Mouse (Mus musculus) megakaryocyte, embryonic 14.5 days (primary cell): Measurements from ENCODE around the gene Cherp. TPM values are rescaled to one million over a fixed set of nuclear protein-coding genes. Genes with fewer than 3 reads are reported as not detected.

Experiments used
- H3K27me3 ChIP-seq: replicated peaks from 2 replicates; pipeline ENCODE3; 2012; ENCODE audit warnings: inconsistent platforms
- H3K36me3 ChIP-seq: replicated peaks from 2 replicates; pipeline ENCODE3; 2012; ENCODE audit warnings: low read length, inconsistent platforms, mixed read lengths
- H3K4me1 ChIP-seq: 2 replicates; pipeline ENCODE4 v1.6.1; 2012; ENCODE audit warnings: inconsistent platforms
- H3K4me3 ChIP-seq: replicated peaks from 2 replicates; pipeline ENCODE3; 2012; ENCODE audit warnings: moderate library complexity, mild to moderate bottlenecking, inconsistent platforms
- H3K9me3 ChIP-seq: 2 replicates; pipeline ENCODE4 v1.6.1; 2012; ENCODE audit warnings: inconsistent platforms
- FLI1 ChIP-seq: IDR thresholded peaks from 2 replicates; pipeline ENCODE4 v1.6.1; 2012; ENCODE audit warnings: low read length, inconsistent platforms, mixed read lengths
- GATA1 ChIP-seq: IDR thresholded peaks from 3 replicates; pipeline ENCODE4 v1.6.1; 2012; ENCODE audit warnings: mixed read lengths, low read length, inconsistent platforms, borderline replicate concordance
- polyA plus RNA-seq: library from polyadenylated mRNA; stranded (reverse); fragments of >175 nt; gene quantifications from 2 replicates; pipeline ENCODE4 v1.2.3, GENCODE M21; 2012; ENCODE audit warnings: low replicate concordance; ENCODE audit not compliant: insufficient read depth

Gene Cherp
- 85.3 and 112 TPM in 2 replicates for polyA plus RNA-seq

DNA sequence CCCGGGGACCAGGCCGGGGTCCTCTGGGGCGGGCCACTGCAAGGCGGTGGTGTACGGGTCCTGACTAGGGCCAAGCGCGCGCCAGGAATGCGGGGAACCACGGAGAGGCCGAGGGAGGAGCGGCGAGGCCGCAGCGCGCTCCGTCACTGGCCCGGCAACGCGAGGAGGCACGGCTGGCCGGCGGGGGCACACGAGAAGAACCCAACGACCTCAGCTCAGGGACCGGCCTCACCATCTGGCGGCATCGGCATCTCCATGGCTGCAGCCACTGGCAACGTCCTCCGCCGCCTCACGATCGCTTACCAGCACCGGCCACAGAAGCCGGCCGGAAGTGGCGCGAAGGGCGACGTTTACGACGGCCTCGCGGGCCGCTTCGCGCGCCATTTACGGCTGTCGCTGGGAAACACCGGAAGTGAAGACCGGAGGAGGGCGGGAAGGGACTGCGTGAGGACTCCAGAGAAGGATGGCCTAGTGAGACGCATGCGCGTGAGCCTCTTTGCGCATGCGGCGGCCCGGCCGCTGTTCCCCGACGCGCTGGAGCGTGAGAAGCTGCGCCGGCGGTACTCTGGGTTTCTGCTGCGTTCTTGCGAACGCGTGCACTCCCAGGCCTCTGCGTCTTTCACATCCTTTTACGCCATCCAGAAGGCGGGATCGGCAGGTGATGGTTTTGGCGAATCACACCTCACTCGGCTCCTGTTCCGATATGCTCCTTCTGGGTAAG, at the start of gene Cherp:
Cherp (minus strand) TSS at position 401 of the 721 bp plus-strand sequence.
- H3K4me3 ChIP-seq, result peak within 1 kb of the TSS; percentile 99
- H3K9me3 ChIP-seq, result no peaks in the 10 kb centered on the region
- H3K27me3 ChIP-seq, result no peaks in the 10 kb centered on the region
- peaks cover 57% of the 10 kb centered on the region for H3K4me1 ChIP-seq
- H3K36me3 ChIP-seq, result peaks cover 55% of the 10 kb centered on the region
- TF ChIP-seq FLI1 (peak; percentile 100), GATA1 (no peak)

DNA sequence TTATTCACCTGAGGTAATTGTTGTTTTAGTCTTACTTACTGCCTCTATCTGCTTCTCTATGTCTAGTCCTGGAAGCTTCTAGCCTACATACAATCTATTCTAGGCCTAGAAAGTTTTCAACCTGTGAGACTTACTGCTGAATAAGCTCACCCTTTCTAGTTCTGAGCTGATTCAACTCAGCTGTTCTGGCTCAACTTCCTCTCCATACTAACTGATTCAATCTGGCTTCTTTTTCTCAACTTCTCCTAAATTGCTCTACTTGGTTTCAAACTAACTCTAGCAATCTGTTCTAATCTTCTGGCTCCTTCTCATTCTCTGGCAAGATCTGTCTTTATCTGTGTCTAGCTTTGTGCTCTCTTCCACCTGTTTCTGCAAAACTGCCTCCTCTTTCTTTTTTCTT, 46.9 kb upstream of the Cherp start:
- Histone ChIP-seq H3K4me3 (no peak overlapping the region), H3K4me1 (peaks cover 61% of the 10 kb centered on the region), H3K27me3 (no peaks in the 10 kb centered on the region), H3K36me3 (peaks cover 41% of the 10 kb centered on the region), H3K9me3 (0 out of 2 replicates have a peak, but pooled peaks cover 4% of the 10 kb centered on the region)
- TF ChIP-seq FLI1 (no peak), GATA1 (no peak)

- H3K27me3 ChIP-seq, result no peaks in the 10 kb centered on the region
- TF ChIP-seq GATA1 (no peak), FLI1 (no peak)
- H3K9me3 ChIP-seq, result no peaks in the 10 kb centered on the region
- peaks cover 86% of the 10 kb centered on the region for H3K4me1 ChIP-seq
- peaks cover 44% of the 10 kb centered on the region for H3K36me3 ChIP-seq
- H3K4me3 ChIP-seq, result no peak overlapping the region
Measured at GRCm38 (mm10) chr8:72517421-72517988, 42.5 kb upstream of the Cherp start.

DNA sequence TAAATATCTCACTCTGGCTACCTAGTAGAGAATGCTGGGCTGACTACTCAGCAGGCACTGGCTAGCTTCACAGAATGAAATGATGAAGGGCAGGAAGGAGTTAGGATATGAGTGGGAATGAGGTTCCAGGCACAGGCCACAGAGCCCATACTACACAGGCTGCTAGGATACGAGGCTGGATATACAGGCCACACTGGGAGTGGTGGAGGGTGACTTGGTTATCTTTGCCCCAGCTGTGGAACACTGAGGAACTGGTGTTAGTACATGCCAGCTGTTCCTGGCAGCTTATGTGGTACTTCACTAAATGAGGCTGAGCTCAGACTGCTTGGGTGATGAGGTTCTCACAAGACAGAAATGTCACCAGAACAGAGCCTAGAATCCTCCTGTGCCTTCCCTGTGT, 38.1 kb upstream of the Cherp start:
- H3K4me3 ChIP-seq, result peak overlapping the region; percentile 47
- no peaks in the 10 kb centered on the region for H3K9me3 ChIP-seq
- H3K4me1 ChIP-seq, result peaks cover 84% of the 10 kb centered on the region
- no peaks in the 10 kb centered on the region for H3K27me3 ChIP-seq
- peaks cover 49% of the 10 kb centered on the region for H3K36me3 ChIP-seq
- TF ChIP-seq FLI1 (no peak), GATA1 (no peak)

DNA sequence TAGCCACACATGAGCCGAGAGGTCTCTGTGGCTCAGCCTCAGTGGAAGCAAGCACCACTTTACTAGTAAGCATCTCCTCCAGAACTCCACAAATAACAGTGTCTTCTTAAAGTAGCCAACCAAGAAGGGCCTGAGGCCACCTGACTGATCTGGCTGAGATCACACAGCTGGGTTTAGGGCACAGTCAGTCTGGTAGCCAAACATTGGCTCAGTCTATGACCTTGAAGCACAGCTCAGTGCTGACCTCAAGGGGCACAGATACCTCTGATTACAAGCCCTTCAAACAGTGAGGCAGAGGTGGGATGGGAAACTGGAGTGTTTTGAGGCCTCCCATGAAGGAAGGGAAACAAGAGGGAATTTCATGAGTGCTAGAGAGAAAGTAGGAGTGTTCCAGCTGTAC, 37.6 kb upstream of the Cherp start:
- peaks cover 49% of the 10 kb centered on the region for H3K36me3 ChIP-seq
- no peak overlapping the region for H3K4me3 ChIP-seq
- no peak for TF ChIP-seq GATA1
- TF ChIP-seq FLI1, result no peak
- H3K4me1 ChIP-seq, result peaks cover 84% of the 10 kb centered on the region
- H3K9me3 ChIP-seq, result no peaks in the 10 kb centered on the region
- no peaks in the 10 kb centered on the region for H3K27me3 ChIP-seq

- peaks cover 40% of the 10 kb centered on the region for H3K36me3 ChIP-seq
- TF ChIP-seq GATA1, result no peak
- TF ChIP-seq FLI1, result no peak
- peaks cover 96% of the 10 kb centered on the region for H3K4me1 ChIP-seq
- no peak overlapping the region for H3K4me3 ChIP-seq
- H3K27me3 ChIP-seq, result no peaks in the 10 kb centered on the region
- H3K9me3 ChIP-seq, result no peaks in the 10 kb centered on the region
Measured at GRCm38 (mm10) chr8:72507505-72507904, 32.5 kb upstream of the Cherp start.

DNA sequence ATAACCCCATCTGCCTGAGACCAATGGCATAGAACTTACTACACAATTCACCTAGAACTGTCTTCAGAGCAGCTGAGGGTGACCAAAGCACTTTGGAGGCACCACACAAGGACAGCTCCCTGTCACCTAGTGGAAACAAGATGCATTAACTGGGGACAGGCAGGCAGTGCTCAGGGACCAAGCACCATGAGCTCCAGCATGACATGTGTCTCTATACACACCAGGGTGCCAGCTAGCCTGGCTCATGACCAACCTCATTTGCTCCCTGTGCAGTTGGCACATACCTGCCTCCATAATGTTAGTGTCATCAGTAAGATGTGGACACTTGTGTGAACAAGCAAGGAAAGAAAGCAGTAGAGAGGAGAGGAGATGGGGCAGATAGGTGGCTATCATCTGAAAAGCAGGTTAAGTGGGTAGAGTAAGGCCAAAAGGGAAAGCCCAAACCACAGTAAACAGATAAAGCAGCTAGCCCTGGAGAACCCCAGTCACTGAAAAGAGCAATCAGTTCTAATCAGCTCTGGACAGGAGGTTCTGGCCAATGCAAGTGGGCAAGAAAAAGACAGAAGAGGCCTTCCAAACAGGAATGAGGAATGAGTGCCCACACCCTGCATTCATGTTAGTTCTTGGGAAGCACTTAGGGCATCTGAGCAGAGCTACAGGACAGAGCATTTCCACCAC, 29.8 kb upstream of the Cherp start:
- H3K4me3 ChIP-seq, result peak overlapping the region; percentile 77
- no peak for TF ChIP-seq GATA1
- no peak for TF ChIP-seq FLI1
- peaks cover 96% of the 10 kb centered on the region for H3K4me1 ChIP-seq
- H3K36me3 ChIP-seq, result peaks cover 45% of the 10 kb centered on the region
- H3K9me3 ChIP-seq, result no peaks in the 10 kb centered on the region
- H3K27me3 ChIP-seq, result no peaks in the 10 kb centered on the region

DNA sequence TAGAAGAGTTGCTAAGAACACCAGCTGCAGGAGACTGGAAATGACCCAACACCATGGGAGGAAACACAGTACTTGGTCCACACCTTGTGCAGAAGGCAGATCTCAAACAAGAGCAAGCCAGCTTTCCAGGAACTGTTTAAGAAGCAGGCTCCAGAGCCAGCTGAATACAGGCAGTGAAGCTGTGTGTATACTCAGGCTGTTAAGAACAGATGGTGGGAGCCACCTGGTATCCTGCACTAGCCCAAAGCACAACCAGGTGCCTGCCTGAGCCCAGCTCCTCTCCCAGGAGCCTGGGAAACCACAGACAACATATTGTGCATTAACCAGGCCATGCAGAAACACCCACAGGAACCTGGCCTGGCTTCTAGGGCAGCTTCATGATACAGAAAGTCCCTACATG, 29.1 kb upstream of the Cherp start:
- no peak overlapping the region for H3K4me3 ChIP-seq
- H3K27me3 ChIP-seq, result no peaks in the 10 kb centered on the region
- TF ChIP-seq FLI1 (no peak), GATA1 (no peak)
- peaks cover 44% of the 10 kb centered on the region for H3K36me3 ChIP-seq
- H3K9me3 ChIP-seq, result no peaks in the 10 kb centered on the region
- peaks cover 96% of the 10 kb centered on the region for H3K4me1 ChIP-seq

DNA sequence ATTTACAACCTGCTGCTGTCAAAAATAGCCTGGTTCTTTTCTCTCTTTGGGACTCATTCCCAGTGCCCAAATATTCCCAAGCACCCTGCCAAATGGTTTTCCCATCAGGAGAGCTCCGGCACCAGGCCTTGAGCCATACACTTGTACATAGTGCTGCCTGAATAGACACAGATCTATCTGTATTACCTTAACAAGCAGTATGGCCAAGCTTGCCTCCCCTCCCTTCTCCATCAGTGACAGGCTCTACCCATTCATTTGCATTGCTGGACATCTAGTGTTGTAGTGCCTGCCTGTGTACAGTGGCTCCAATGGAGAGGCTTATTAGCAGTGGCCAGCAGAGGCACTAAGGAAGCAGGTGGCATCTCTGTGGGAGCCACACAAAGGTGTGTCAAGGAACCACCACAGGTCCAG, 25.5 kb upstream of the Cherp start:
- no peaks in the 10 kb centered on the region for H3K27me3 ChIP-seq
- peaks cover 75% of the 10 kb centered on the region for H3K36me3 ChIP-seq
- H3K9me3 ChIP-seq, result no peaks in the 10 kb centered on the region
- H3K4me1 ChIP-seq, result peaks cover 99% of the 10 kb centered on the region
- TF ChIP-seq FLI1 (no peak), GATA1 (no peak)
- no peak overlapping the region for H3K4me3 ChIP-seq
